Mouse (Mus musculus) adrenal gland, adult 2 months (tissue): ENCODE data around the gene Sp6. TPM values are rescaled to one million over a fixed set of nuclear protein-coding genes. Genes with fewer than 3 reads are reported as not detected.

Experiments used
- DNase-seq: peaks from one replicate; pipeline ENCODE4 v3.0.0; 2021
- long read RNA-seq: library from polyadenylated mRNA; stranded (forward); transcript quantifications from one replicate; pipeline ENCODE4 v2.0.0, GENCODE M21; 2021
- polyA plus RNA-seq: library from polyadenylated mRNA; depleted of rRNA; stranded (reverse); fragments of >200 nt; gene quantifications from 2 replicates; pipeline ENCODE4 v1.2.3, GENCODE M21; 2012; rRNA removed
- total RNA-seq, 2 experiments: library from RNA; stranded (reverse); gene quantifications; 2 replicates each; pipeline ENCODE4 v1.2.3; 2021

Gene Sp6
- under 1 TPM; 0.09 to 0.24 TPM for total RNA-seq
- 0.10 and 0.31 TPM in 2 replicates for polyA plus RNA-seq
- long read RNA-seq: 0 reads

- no peak for DNase-seq
These were observed at the start of gene Sp6 for GRCm38 (mm10) chr11:97013121-97013670. Gene Sp6, plus strand, starts transcription at chr11:97013394.

GRCm38 (mm10) chr11:96963580-96963979, 49.6 kb upstream of the Sp6 start:
- DNase-seq: peak; percentile 90

- no peak for DNase-seq
These were observed 47.0 kb upstream of the Sp6 start for GRCm38 (mm10) chr11:96966172-96966571.

- DNase-seq: peak; percentile 35
These were observed 46.2 kb upstream of the Sp6 start for GRCm38 (mm10) chr11:96966914-96967543.

- no peak for DNase-seq
These were observed 45.5 kb upstream of the Sp6 start for GRCm38 (mm10) chr11:96967544-96968269.

GRCm38 (mm10) chr11:96968476-96968875, 44.7 kb upstream of the Sp6 start:
- no peak for DNase-seq

- no peak for DNase-seq
These were observed 43.9 kb upstream of the Sp6 start for GRCm38 (mm10) chr11:96969280-96969722.

GRCm38 (mm10) chr11:96969746-96970145, 43.4 kb upstream of the Sp6 start:
- peak; percentile 56 for DNase-seq

- no peak for DNase-seq
These were observed 42.9 kb upstream of the Sp6 start for GRCm38 (mm10) chr11:96970341-96970740.

- DNase-seq: no peak
These were observed 40.3 kb upstream of the Sp6 start for GRCm38 (mm10) chr11:96972906-96973305.

GRCm38 (mm10) chr11:96973426-96973964, 39.7 kb upstream of the Sp6 start:
- DNase-seq: no peak

GRCm38 (mm10) chr11:96974813-96975212, 38.4 kb upstream of the Sp6 start:
- no peak for DNase-seq

- DNase-seq: peak; percentile 44
These were observed 37.4 kb upstream of the Sp6 start for GRCm38 (mm10) chr11:96975511-96976378.

- DNase-seq: no peak
These were observed 36.9 kb upstream of the Sp6 start for GRCm38 (mm10) chr11:96976379-96976687.

GRCm38 (mm10) chr11:96976911-96977591, 36.1 kb upstream of the Sp6 start:
- peak; percentile 95 for DNase-seq

- peak; percentile 100 for DNase-seq
These were observed 35.4 kb upstream of the Sp6 start for GRCm38 (mm10) chr11:96977606-96978400.

- DNase-seq: no peak
These were observed 34.6 kb upstream of the Sp6 start for GRCm38 (mm10) chr11:96978401-96979246.

GRCm38 (mm10) chr11:96979329-96979728, 33.9 kb upstream of the Sp6 start:
- no peak for DNase-seq

- DNase-seq: peak; percentile 40
These were observed 33.2 kb upstream of the Sp6 start for GRCm38 (mm10) chr11:96980021-96980420.

- DNase-seq: no peak
These were observed 31.7 kb upstream of the Sp6 start for GRCm38 (mm10) chr11:96981461-96981860.
